Mouse (Mus musculus): ENCODE measurements at regions not wholly inside any gene's neighbourhood (a gene's known extent, or its start where the extent isn't known, plus 50 kb on each side); places are given as distances from the start of the nearest gene placed in this dataset.

DNA sequence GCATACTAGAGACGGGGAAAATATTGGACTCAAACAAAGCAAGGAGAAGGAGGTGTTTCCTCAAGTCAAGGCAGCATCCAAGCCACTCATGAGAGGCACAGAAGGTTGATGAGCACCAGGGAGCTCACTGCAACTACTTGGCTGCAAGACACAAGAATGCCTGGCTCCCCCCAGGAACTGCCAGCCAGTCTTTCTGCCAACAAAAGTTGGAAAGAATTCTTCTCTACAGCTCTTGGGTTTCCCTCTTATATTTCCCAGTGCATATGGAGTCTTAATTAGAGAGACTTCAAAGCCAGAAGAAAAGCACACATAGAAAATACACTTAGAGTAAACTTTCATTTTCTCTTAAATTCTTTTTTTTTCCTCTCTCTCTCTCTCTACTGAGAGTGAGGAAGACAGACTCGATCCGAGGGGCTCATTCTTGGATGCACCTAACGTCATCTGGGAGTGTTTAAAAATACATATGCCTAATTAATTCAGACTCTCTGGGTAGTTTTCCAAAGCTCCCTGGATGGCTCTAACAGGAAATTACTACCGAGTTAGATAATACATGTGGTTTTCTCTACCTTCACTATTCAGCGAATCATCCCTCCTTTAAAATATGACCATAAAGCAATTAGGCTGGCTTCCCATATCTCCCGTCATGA lies 222.7 kb downstream of the Fam84b start:
- Histone ChIP-seq H3K36me3 (no peaks in the 10 kb centered on the region), H3K27ac (no peak overlapping the region), H3K27me3 (no peaks in the 10 kb centered on the region), H3K4me1 (replicated peaks) (no peaks in the 10 kb centered on the region), H3K9me3 (no peaks in the 10 kb centered on the region), H3K4me3 (replicated peaks) (no peak overlapping the region), H3K9ac (replicated peaks) (no peak overlapping the region), H3K4me2 (no peak overlapping the region)
- ATAC-seq (ENCODE audit: insufficient number of reproducible peaks, insufficient read depth, low FRiP score, low TSS enrichment, low read depth) = no peak
- 54% methylated on average over 7 of the region's 7 CpGs for WGBS

DNA sequence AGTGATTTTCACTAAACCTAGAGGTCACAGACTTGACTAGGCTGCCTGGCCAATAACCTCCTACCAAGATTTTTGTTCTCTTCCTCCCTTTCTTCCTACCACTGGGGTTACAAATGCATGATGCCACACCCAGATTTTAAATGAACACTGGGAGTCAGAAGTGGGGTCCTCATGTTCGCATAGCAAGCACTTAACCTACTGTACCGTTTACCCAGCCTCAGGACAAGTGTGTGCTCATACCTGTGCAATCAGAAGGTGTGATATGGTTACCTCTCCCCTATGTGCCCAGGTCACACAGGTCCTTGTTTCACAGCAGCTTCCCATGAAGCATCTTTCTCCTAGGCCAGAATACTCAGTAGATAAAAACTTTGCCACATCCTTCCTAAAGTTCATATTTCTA lies 234.8 kb downstream of the Fam84b start:
- Histone ChIP-seq H3K27ac (no peak overlapping the region), H3K36me3 (no peaks in the 10 kb centered on the region), H3K4me3 (replicated peaks) (no peak overlapping the region), H3K4me2 (no peak overlapping the region), H3K27me3 (no peaks in the 10 kb centered on the region), H3K9ac (replicated peaks) (no peak overlapping the region), H3K4me1 (replicated peaks) (no peaks in the 10 kb centered on the region), H3K9me3 (no peaks in the 10 kb centered on the region)
- WGBS = 83% methylated on average over 2 of the region's 2 CpGs
- ATAC-seq (ENCODE audit: insufficient number of reproducible peaks, insufficient read depth, low FRiP score, low TSS enrichment, low read depth) = no peak

DNA sequence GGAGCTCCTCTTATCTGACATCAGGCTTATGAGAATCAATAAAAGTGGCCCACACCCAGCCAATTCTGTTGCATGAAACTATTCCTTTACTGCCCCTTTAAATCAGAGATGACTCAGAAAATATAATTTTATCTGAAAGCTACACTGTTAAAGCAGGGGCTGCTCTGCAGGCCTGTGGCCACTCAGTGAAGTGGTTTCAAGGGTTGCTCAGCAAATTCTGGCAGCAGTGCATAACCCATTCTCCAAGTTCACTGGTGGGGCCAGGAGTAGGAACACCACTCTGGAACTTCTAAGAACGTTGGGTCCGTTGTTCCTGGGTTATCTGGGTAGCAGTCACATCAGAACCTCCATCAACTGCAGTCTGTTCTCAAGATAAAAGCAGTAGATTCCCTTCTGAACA lies 236.2 kb downstream of the Fam84b start:
- Histone ChIP-seq H3K27me3 (no peaks in the 10 kb centered on the region), H3K36me3 (no peaks in the 10 kb centered on the region), H3K9ac (replicated peaks) (no peak overlapping the region), H3K4me2 (no peak overlapping the region), H3K4me1 (replicated peaks) (no peaks in the 10 kb centered on the region), H3K4me3 (replicated peaks) (no peak overlapping the region), H3K27ac (no peak overlapping the region), H3K9me3 (no peaks in the 10 kb centered on the region)
- no peak for ATAC-seq (ENCODE audit: insufficient number of reproducible peaks, insufficient read depth, low FRiP score, low TSS enrichment, low read depth)
- WGBS = 59% methylated on average over 2 of the region's 2 CpGs

DNA sequence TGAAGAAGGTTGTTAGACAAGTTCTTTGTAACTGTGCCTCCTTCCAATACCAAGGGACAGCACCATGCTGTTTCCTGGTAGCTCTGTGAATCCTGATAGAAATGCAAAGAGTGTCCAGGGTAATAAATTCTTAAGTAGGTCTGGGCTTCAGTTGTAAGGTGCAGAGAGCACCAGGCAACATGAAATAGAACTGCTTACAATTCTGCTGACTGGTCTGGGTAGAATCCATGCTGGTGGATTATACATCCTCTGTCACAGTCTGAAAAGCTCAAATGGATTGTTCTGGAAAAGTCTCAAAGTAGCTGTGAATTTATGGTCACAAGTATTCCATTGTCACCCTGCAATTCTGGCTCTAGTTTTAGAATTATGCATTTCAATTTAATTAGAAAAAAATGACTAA lies 251.7 kb downstream of the Fam84b start:
- Histone ChIP-seq H3K27ac (no peak overlapping the region), H3K27me3 (no peaks in the 10 kb centered on the region), H3K4me1 (replicated peaks) (no peaks in the 10 kb centered on the region), H3K36me3 (no peaks in the 10 kb centered on the region), H3K4me3 (replicated peaks) (no peak overlapping the region), H3K9ac (replicated peaks) (no peak overlapping the region), H3K9me3 (no peaks in the 10 kb centered on the region), H3K4me2 (no peak overlapping the region)
- ATAC-seq (ENCODE audit: insufficient number of reproducible peaks, insufficient read depth, low FRiP score, low TSS enrichment, low read depth) = no peak

DNA sequence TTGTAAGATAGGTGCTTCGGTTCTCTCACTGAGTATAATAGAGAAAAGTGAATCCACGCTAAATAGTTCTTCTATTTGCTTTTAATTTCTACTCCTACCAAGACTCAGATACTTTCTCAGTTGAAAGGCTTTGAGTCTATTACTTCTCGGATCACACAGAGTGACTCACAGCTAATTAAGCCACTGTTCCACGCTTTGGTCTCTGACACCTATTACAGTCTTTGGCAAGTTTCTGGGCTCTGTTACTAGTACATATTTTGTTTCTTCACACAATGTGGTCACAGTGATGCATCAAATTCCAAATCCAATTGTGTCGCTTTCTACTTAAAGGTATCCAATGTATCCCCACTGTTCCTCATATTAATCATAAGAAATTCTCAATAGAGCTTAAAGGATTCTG lies 276.5 kb downstream of the Fam84b start:
- Histone ChIP-seq H3K9me3 (no peaks in the 10 kb centered on the region), H3K27me3 (no peaks in the 10 kb centered on the region), H3K4me2 (no peak overlapping the region), H3K27ac (no peak overlapping the region), H3K4me1 (replicated peaks) (no peaks in the 10 kb centered on the region), H3K4me3 (replicated peaks) (no peak overlapping the region), H3K9ac (replicated peaks) (no peak overlapping the region), H3K36me3 (no peaks in the 10 kb centered on the region)
- WGBS = 81% methylated on average over 5 of the region's 5 CpGs
- ATAC-seq (ENCODE audit: insufficient number of reproducible peaks, insufficient read depth, low FRiP score, low TSS enrichment, low read depth) = no peak

DNA sequence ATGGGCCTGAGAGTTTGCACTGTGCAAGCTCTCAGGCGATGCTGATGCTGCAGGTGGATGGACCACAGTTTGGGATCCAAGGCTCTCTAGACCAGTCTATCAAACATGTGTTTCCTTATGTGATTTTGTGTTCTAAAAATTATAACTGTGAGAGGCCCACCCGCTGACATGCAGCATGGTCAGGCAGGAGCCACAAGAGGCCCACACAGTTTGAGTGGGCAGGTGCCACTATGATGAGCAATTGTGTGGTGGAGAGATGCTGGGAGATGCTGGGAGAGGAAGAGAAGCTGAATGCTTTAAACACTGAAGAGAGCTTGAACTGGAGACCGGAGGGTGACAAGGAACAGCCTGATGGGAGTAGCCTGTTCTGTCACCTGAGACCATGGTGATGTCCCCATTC lies 287.3 kb downstream of the Fam84b start:
- ATAC-seq (ENCODE audit: insufficient number of reproducible peaks, insufficient read depth, low FRiP score, low TSS enrichment, low read depth) = no peak

DNA sequence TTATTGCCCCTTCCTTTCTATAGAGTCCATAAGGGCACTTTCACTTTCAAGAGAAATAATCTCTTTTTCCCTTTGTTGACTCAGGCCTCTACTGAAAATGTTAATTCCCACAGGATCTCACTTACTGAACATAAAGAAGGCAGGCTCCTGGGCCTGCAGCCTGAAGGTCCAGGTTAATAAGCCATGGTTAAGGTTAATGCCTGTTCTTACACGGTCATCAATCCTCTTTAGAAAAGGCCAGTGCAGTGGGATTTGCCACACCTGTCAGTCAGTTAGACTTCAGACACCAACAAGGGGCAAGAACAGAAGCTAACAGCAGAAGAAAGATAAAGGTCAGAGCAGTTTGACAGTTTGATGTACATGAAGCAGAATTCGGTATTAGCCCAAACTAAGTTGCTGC lies 288.6 kb downstream of the Fam84b start:
- no peak overlapping the region for H3K4me2 ChIP-seq
- H3K27me3 ChIP-seq = no peaks in the 10 kb centered on the region
- H3K9ac ChIP-seq (replicated peaks) = no peak overlapping the region
- no peak overlapping the region for H3K4me3 ChIP-seq (replicated peaks)
- WGBS = 48% methylated on average over 2 of the region's 2 CpGs
- H3K9me3 ChIP-seq = no peaks in the 10 kb centered on the region
- no peaks in the 10 kb centered on the region for H3K36me3 ChIP-seq
- ATAC-seq (ENCODE audit: insufficient number of reproducible peaks, insufficient read depth, low FRiP score, low TSS enrichment, low read depth) = no peak
- no peak overlapping the region for H3K27ac ChIP-seq
- no peaks in the 10 kb centered on the region for H3K4me1 ChIP-seq (replicated peaks)

More for the DNA sequence above, 287.3 kb downstream of the Fam84b start:
- Histone ChIP-seq H3K36me3 (no peaks in the 10 kb centered on the region), H3K9me3 (no peaks in the 10 kb centered on the region), H3K4me1 (replicated peaks) (no peaks in the 10 kb centered on the region), H3K9ac (replicated peaks) (no peak overlapping the region), H3K27ac (no peak overlapping the region), H3K4me2 (no peak overlapping the region), H3K27me3 (no peaks in the 10 kb centered on the region), H3K4me3 (replicated peaks) (no peak overlapping the region)
- 95% methylated on average over 3 of the region's 3 CpGs for WGBS

DNA sequence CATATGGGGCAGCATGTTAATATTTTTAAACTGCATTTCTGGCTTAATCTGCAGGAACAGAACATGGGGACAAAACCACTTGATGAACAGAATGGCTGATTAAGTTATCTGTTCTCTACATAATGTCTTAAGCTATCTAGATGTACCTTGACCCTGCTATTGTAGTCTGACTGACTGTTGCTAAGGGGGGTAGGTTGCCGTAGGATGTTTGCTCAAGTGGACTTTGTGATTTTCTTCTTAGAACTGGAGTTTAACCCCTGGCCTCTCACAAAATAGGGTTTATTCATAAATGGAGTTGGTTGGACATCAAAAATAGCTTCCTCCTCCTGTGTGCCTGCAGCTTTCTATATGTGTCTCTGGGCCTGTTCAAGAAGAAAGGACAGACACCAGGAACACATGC lies 292.9 kb downstream of the Fam84b start:
- no peak overlapping the region for H3K4me2 ChIP-seq
- no peaks in the 10 kb centered on the region for H3K4me1 ChIP-seq (replicated peaks)
- WGBS = 91% methylated on average over 1 of the region's 1 CpGs
- no peak overlapping the region for H3K27ac ChIP-seq
- H3K27me3 ChIP-seq = no peaks in the 10 kb centered on the region
- H3K36me3 ChIP-seq = no peaks in the 10 kb centered on the region
- no peak for ATAC-seq (ENCODE audit: insufficient number of reproducible peaks, insufficient read depth, low FRiP score, low TSS enrichment, low read depth)
- H3K9ac ChIP-seq (replicated peaks) = no peak overlapping the region
- no peak overlapping the region for H3K4me3 ChIP-seq (replicated peaks)
- no peaks in the 10 kb centered on the region for H3K9me3 ChIP-seq

DNA sequence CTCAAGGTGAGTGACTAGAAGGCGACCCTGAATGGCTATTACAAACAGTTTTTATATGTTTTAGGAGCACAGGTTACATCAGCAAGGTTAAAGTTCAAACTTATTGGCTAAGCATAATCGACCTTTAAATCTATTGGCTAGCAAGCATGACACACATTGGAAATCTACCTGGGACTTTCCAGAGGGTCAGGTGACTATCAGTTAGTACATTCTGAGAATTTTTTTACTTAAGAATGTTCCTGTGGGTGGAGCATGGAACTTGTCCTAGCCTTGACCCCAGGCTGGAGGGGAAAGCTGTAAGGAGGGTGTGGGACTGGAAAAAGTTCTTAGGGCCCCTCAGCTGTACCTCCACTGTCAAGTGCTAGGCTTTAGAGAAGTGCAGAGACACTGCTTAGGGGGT lies 297.9 kb downstream of the Fam84b start:
- WGBS = 90% methylated on average over 2 of the region's 2 CpGs
- ATAC-seq (ENCODE audit: insufficient number of reproducible peaks, insufficient read depth, low FRiP score, low TSS enrichment, low read depth) = no peak

DNA sequence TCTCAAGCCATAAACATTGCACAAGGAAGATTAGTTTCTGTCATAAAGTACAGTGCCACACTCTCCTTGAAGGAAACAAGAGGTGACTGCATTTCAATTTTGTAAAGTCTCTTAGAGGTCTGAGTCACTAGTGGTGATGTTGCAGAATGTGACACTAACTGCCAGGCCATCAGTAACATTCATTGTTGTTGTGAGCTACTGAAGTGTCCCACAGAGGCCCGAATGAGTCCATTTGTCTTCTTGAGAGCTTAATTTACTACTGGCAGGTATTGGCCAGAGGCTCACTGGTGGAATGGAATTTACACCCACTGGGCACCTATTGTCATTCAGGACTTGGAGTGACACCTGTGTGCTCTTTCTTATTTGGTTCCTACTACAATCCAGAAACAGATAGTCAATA lies 299.0 kb downstream of the Fam84b start:
- H3K4me1 ChIP-seq (replicated peaks) = no peaks in the 10 kb centered on the region
- no peak overlapping the region for H3K4me3 ChIP-seq (replicated peaks)
- no peak overlapping the region for H3K9ac ChIP-seq (replicated peaks)
- ATAC-seq (ENCODE audit: insufficient number of reproducible peaks, insufficient read depth, low FRiP score, low TSS enrichment, low read depth) = no peak
- no peak overlapping the region for H3K27ac ChIP-seq
- no peaks in the 10 kb centered on the region for H3K9me3 ChIP-seq
- no peaks in the 10 kb centered on the region for H3K36me3 ChIP-seq
- no peak overlapping the region for H3K4me2 ChIP-seq
- H3K27me3 ChIP-seq = no peaks in the 10 kb centered on the region
- WGBS = 41% methylated on average over 1 of the region's 1 CpGs

More for the DNA sequence above, 297.9 kb downstream of the Fam84b start:
- H3K9me3 ChIP-seq = no peaks in the 10 kb centered on the region
- no peak overlapping the region for H3K4me2 ChIP-seq
- no peak overlapping the region for H3K9ac ChIP-seq (replicated peaks)
- H3K36me3 ChIP-seq = no peaks in the 10 kb centered on the region
- H3K27me3 ChIP-seq = no peaks in the 10 kb centered on the region
- H3K27ac ChIP-seq = no peak overlapping the region
- H3K4me1 ChIP-seq (replicated peaks) = no peaks in the 10 kb centered on the region
- H3K4me3 ChIP-seq (replicated peaks) = no peak overlapping the region

DNA sequence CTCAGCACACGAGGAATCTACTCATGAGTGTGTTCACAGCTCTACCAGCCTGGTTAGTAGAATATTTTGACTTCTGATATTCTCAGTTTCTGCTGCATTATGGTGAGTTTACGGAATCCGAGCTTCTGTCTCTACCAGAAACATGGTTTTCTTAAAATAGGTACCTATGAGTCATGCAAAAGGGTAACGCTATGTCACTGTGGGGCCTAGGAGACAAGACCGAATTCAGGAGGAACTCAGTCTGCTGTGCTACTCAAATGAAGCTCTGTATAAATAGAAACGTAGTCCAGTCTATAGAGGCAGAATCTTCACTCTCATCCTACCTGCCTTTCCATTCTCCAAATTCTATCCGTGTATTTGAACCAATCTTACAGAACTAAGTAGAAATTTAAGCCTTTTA lies 305.5 kb downstream of the Fam84b start:
- no peaks in the 10 kb centered on the region for H3K9me3 ChIP-seq
- 90% methylated on average over 7 of the region's 7 CpGs for WGBS
- H3K4me2 ChIP-seq = no peak overlapping the region
- H3K27me3 ChIP-seq = no peaks in the 10 kb centered on the region
- no peak overlapping the region for H3K9ac ChIP-seq (replicated peaks)
- no peak for ATAC-seq (ENCODE audit: insufficient number of reproducible peaks, insufficient read depth, low FRiP score, low TSS enrichment, low read depth)
- no peaks in the 10 kb centered on the region for H3K36me3 ChIP-seq
- no peaks in the 10 kb centered on the region for H3K4me1 ChIP-seq (replicated peaks)
- H3K27ac ChIP-seq = no peak overlapping the region
- H3K4me3 ChIP-seq (replicated peaks) = no peak overlapping the region

DNA sequence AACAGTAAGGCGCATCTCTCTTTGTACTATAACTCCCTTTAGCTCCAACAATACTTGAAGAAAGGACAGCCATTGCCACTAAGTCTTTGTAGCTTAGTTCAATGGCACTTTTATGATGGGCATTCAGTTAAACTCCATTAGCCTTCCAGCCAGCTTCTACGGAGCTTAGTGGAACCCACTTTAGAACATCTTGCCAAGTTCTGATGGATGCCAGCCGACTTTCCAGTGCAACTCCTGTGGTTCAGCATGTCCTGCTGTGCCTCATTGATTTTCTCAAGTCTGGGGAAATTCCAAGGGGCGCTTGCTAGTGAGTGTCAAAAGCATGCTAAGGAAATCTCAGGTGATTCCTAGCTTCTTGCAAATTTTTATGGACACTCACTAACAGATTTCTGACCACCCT lies 316.4 kb downstream of the Fam84b start:
- ATAC-seq (ENCODE audit: insufficient number of reproducible peaks, insufficient read depth, low FRiP score, low TSS enrichment, low read depth) = no peak
- H3K9ac ChIP-seq (replicated peaks) = no peak overlapping the region
- no peaks in the 10 kb centered on the region for H3K9me3 ChIP-seq
- H3K27ac ChIP-seq = no peak overlapping the region
- no peaks in the 10 kb centered on the region for H3K4me1 ChIP-seq (replicated peaks)
- no peaks in the 10 kb centered on the region for H3K27me3 ChIP-seq
- 71% methylated on average over 4 of the region's 4 CpGs for WGBS
- no peak overlapping the region for H3K4me3 ChIP-seq (replicated peaks)
- no peaks in the 10 kb centered on the region for H3K36me3 ChIP-seq
- H3K4me2 ChIP-seq = no peak overlapping the region

Data from limb, embryonic 12.5 days (tissue).